Mouse (Mus musculus): ENCODE results near the gene Col6a3. TPM values are rescaled to one million over a fixed set of nuclear protein-coding genes. Genes with fewer than 3 reads are reported as not detected.

Col6a3 gene
- polyA plus RNA-seq, 1 experiment from 2014 or later: 73.2 TPM

Other genes with a start within 250 kb of the Col6a3 start
- 127 and 129 TPM in 2 replicates for gene Cops8, start 241.0 kb downstream of the Col6a3 start, polyA plus RNA-seq (2015; fragmentation: Nextera tagmentation; extraction: Ambion mirVana)
- gene Mlph, start 71.1 kb upstream of the Col6a3 start, polyA plus RNA-seq (2015; fragmentation: Nextera tagmentation; extraction: Ambion mirVana): 0.85 and 1.6 TPM in 2 replicates
- gene Prlh, start 109.1 kb upstream of the Col6a3 start, polyA plus RNA-seq (2015; fragmentation: Nextera tagmentation; extraction: Ambion mirVana): not detected in 2 replicates
- gene Rab17, start 125.7 kb upstream of the Col6a3 start, polyA plus RNA-seq (2015; fragmentation: Nextera tagmentation; extraction: Ambion mirVana): 35.2 and 41.0 TPM in 2 replicates
- 58.7 and 63.5 TPM in 2 replicates for gene Lrrfip1, start 154.8 kb upstream of the Col6a3 start, polyA plus RNA-seq (2015; fragmentation: Nextera tagmentation; extraction: Ambion mirVana)

All from intestine, embryonic 15.5 days (tissue).